Mouse (Mus musculus): ENCODE results near the gene Cebpa. TPM values are rescaled to one million over a fixed set of nuclear protein-coding genes. Genes with fewer than 3 reads are reported as not detected.

Cebpa gene
- polyA plus RNA-seq, 1 experiment, result 7.7 TPM

- no peaks in the 10 kb centered on the region for H3K27me3 ChIP-seq (ENCODE audit: control insufficient read depth, insufficient read depth, insufficient read length)
- no peaks in the 10 kb centered on the region for H3K79me2 ChIP-seq (ENCODE audit: control insufficient read depth, insufficient read depth)
- no peak overlapping the region for H3K4me3 ChIP-seq
- no peak overlapping the region for H3ac ChIP-seq (ENCODE audit: control insufficient read depth, insufficient read length)
- peak overlapping the region; percentile 74 for H3K4me2 ChIP-seq (ENCODE audit: low read depth)
- peak; percentile 88 to 94 (median 92) for TF ChIP-seq MYOG (IDR thresholded peaks at IDR 0.05; ENCODE audit: control insufficient read depth in 1 of 3, insufficient read depth in 1 of 3, insufficient read length in 2 of 3, low read depth in 2 of 3)
- peak; percentile 56 for TF ChIP-seq TCF3 (IDR thresholded peaks at IDR 0.05; ENCODE audit: insufficient read length, low read depth)
- no peak for TF ChIP-seq POLR2A (IDR thresholded peaks at IDR 0.05; ENCODE audit: insufficient read length, low read depth)
- peak; percentile 83 to 98 (median 94) for TF ChIP-seq MYOD1 (IDR thresholded peaks at IDR 0.05; ENCODE audit: control insufficient read depth in 1 of 3, insufficient read length in 2 of 3, low read depth in 2 of 3)
- TF ChIP-seq CEBPB (IDR thresholded peaks at IDR 0.05; ENCODE audit: insufficient read depth, poor library complexity, severe bottlenecking), result peak; percentile 29; the same call in 1 of the 2 replicates
- TF ChIP-seq E2F4 (IDR thresholded peaks at IDR 0.05; ENCODE audit: insufficient read depth), result no peak
- peak; percentile 77 for TF ChIP-seq TCF12 (IDR thresholded peaks at IDR 0.05; ENCODE audit: insufficient read depth, poor library complexity, severe bottlenecking)
- peak; percentile 35 for TF ChIP-seq USF1 (IDR thresholded peaks at IDR 0.05; ENCODE audit: low read depth)
- TF ChIP-seq REST (IDR thresholded peaks at IDR 0.05; ENCODE audit: insufficient read depth, insufficient read length), result no peak
- H3K36me3 ChIP-seq (ENCODE audit: control insufficient read depth, insufficient read depth), result no peaks in the 10 kb centered on the region
These were observed 7.9 kb downstream of the Cebpa start for GRCm38 (mm10) chr7:35127001-35127400.

GRCm38 (mm10) chr7:35127721-35128120, 8.6 kb downstream of the Cebpa start:
- H3K79me2 ChIP-seq (ENCODE audit: control insufficient read depth, insufficient read depth), result no peaks in the 10 kb centered on the region
- peak overlapping the region; percentile 74 for H3K4me2 ChIP-seq (ENCODE audit: low read depth)
- no peak overlapping the region for H3ac ChIP-seq (ENCODE audit: control insufficient read depth, insufficient read length)
- H3K27me3 ChIP-seq (ENCODE audit: control insufficient read depth, insufficient read depth, insufficient read length), result no peaks in the 10 kb centered on the region
- no peaks in the 10 kb centered on the region for H3K36me3 ChIP-seq (ENCODE audit: control insufficient read depth, insufficient read depth)
- TF ChIP-seq MAX (IDR thresholded peaks at IDR 0.05; ENCODE audit: low read depth), result no peak
- no peak for TF ChIP-seq POLR2A (IDR thresholded peaks at IDR 0.05; ENCODE audit: insufficient read length, low read depth)
- no peak for TF ChIP-seq CEBPB (IDR thresholded peaks at IDR 0.05; ENCODE audit: insufficient read depth, poor library complexity, severe bottlenecking)
- no peak for TF ChIP-seq TCF3 (IDR thresholded peaks at IDR 0.05; ENCODE audit: insufficient read length, low read depth)
- no peak for TF ChIP-seq MYOD1 (IDR thresholded peaks at IDR 0.05; ENCODE audit: control insufficient read depth in 1 of 3, insufficient read length in 2 of 3, low read depth in 2 of 3)
- TF ChIP-seq SRF (IDR thresholded peaks at IDR 0.05; ENCODE audit: control insufficient read depth, insufficient read length, low read depth), result no peak
- no peak for TF ChIP-seq REST (IDR thresholded peaks at IDR 0.05; ENCODE audit: insufficient read depth, insufficient read length)
- no peak for TF ChIP-seq E2F4 (IDR thresholded peaks at IDR 0.05; ENCODE audit: insufficient read depth)
- no peak for TF ChIP-seq POLR2AphosphoS2 (IDR thresholded peaks at IDR 0.05; ENCODE audit: insufficient read length, low read depth)
- TF ChIP-seq MYOG (IDR thresholded peaks at IDR 0.05; ENCODE audit: control insufficient read depth in 1 of 3, insufficient read depth in 1 of 3, insufficient read length in 2 of 3, low read depth in 2 of 3), result no peak
- TF ChIP-seq USF1 (IDR thresholded peaks at IDR 0.05; ENCODE audit: low read depth), result no peak
- no peak for TF ChIP-seq TCF12 (IDR thresholded peaks at IDR 0.05; ENCODE audit: insufficient read depth, poor library complexity, severe bottlenecking)
- no peak overlapping the region for H3K4me3 ChIP-seq

GRCm38 (mm10) chr7:35128677-35129567, 9.8 kb downstream of the Cebpa start:
- Histone ChIP-seq H3K36me3 (ENCODE audit: control insufficient read depth, insufficient read depth) (no peaks in the 10 kb centered on the region), H3K79me2 (ENCODE audit: control insufficient read depth, insufficient read depth) (no peaks in the 10 kb centered on the region), H3K4me2 (ENCODE audit: low read depth) (no peak overlapping the region), H3K4me3 (no peak overlapping the region), H3ac (ENCODE audit: control insufficient read depth, insufficient read length) (no peak overlapping the region), H3K27me3 (ENCODE audit: control insufficient read depth, insufficient read depth, insufficient read length) (no peaks in the 10 kb centered on the region)
- no peak for TF ChIP-seq POLR2A (IDR thresholded peaks at IDR 0.05; ENCODE audit: insufficient read length, low read depth)
- TF ChIP-seq SRF (IDR thresholded peaks at IDR 0.05; ENCODE audit: control insufficient read depth, insufficient read length, low read depth), result no peak
- TF ChIP-seq TCF3 (IDR thresholded peaks at IDR 0.05; ENCODE audit: insufficient read length, low read depth), result no peak
- TF ChIP-seq E2F4 (IDR thresholded peaks at IDR 0.05; ENCODE audit: insufficient read depth), result no peak
- no peak for TF ChIP-seq TCF12 (IDR thresholded peaks at IDR 0.05; ENCODE audit: insufficient read depth, poor library complexity, severe bottlenecking)

GRCm38 (mm10) chr7:35130059-35130738, 11.1 kb downstream of the Cebpa start:
- H3K27me3 ChIP-seq (ENCODE audit: control insufficient read depth, insufficient read depth, insufficient read length), result no peaks in the 10 kb centered on the region
- H3K36me3 ChIP-seq (ENCODE audit: control insufficient read depth, insufficient read depth), result no peaks in the 10 kb centered on the region
- TF ChIP-seq MAX (IDR thresholded peaks at IDR 0.05; ENCODE audit: low read depth), result no peak
- no peak for TF ChIP-seq MYOG (IDR thresholded peaks at IDR 0.05; ENCODE audit: control insufficient read depth in 1 of 3, insufficient read depth in 1 of 3, insufficient read length in 2 of 3, low read depth in 2 of 3)
- TF ChIP-seq REST (IDR thresholded peaks at IDR 0.05; ENCODE audit: insufficient read depth, insufficient read length), result no peak
- TF ChIP-seq CEBPB (IDR thresholded peaks at IDR 0.05; ENCODE audit: insufficient read depth, poor library complexity, severe bottlenecking), result no peak
- TF ChIP-seq SRF (IDR thresholded peaks at IDR 0.05; ENCODE audit: control insufficient read depth, insufficient read length, low read depth), result no peak
- TF ChIP-seq MYOD1 (IDR thresholded peaks at IDR 0.05; ENCODE audit: control insufficient read depth in 1 of 3, insufficient read length in 2 of 3, low read depth in 2 of 3), result no peak
- TF ChIP-seq TCF3 (IDR thresholded peaks at IDR 0.05; ENCODE audit: insufficient read length, low read depth), result no peak
- TF ChIP-seq TCF12 (IDR thresholded peaks at IDR 0.05; ENCODE audit: insufficient read depth, poor library complexity, severe bottlenecking), result no peak
- no peak for TF ChIP-seq POLR2AphosphoS2 (IDR thresholded peaks at IDR 0.05; ENCODE audit: insufficient read length, low read depth)
- no peak for TF ChIP-seq POLR2A (IDR thresholded peaks at IDR 0.05; ENCODE audit: insufficient read length, low read depth)
- no peak for TF ChIP-seq E2F4 (IDR thresholded peaks at IDR 0.05; ENCODE audit: insufficient read depth)
- no peak for TF ChIP-seq USF1 (IDR thresholded peaks at IDR 0.05; ENCODE audit: low read depth)
- H3K79me2 ChIP-seq (ENCODE audit: control insufficient read depth, insufficient read depth), result no peaks in the 10 kb centered on the region
- H3ac ChIP-seq (ENCODE audit: control insufficient read depth, insufficient read length), result no peak overlapping the region
- no peak overlapping the region for H3K4me3 ChIP-seq
- no peak overlapping the region for H3K4me2 ChIP-seq (ENCODE audit: low read depth)
